Mouse (Mus musculus) lung, adult 2 months (tissue): ENCODE results near the gene Sez6. TPM values are rescaled to one million over a fixed set of nuclear protein-coding genes. Genes with fewer than 3 reads are reported as not detected.

Experiments used
- DNase-seq: peaks from one replicate; pipeline ENCODE4 v3.0.0; 2022
- H3K4me1 ChIP-seq: fragments of 200-500 bp; 2 replicates; pipeline ENCODE4 v1.6.1; 2011; ENCODE audit warnings: low read length; ENCODE audit not compliant: control insufficient read depth, insufficient read depth
- H3K4me3 ChIP-seq: fragments of 200-500 bp; replicated peaks from 2 replicates; pipeline ENCODE3; 2011; ENCODE audit warnings: low read depth, mild to moderate bottlenecking, control low read depth, low read length; ENCODE audit errors: extremely low read depth
- CTCF ChIP-seq: fragments of 200-500 bp; IDR thresholded peaks from 2 replicates; pipeline ENCODE4 v1.5.1; 2011; ENCODE audit warnings: mild to moderate bottlenecking, low read length, control low read depth; ENCODE audit not compliant: insufficient read depth
- POLR2A ChIP-seq: fragments of 200-500 bp; IDR thresholded peaks from 2 replicates; pipeline ENCODE4 v1.6.1; 2011; ENCODE audit warnings: low read depth, mild to moderate bottlenecking, control low read depth, low read length, borderline replicate concordance; ENCODE audit errors: extremely low read depth
- WGBS: fragments of 180-500 bp; shearing (Covaris S2); methylation state at CpG from one replicate; pipeline ENCODE4 v1.1.7; 2018; 5-methylcytosine and 5-hydroxymethylcytosine counted together
- polyA plus RNA-seq: library from polyadenylated mRNA; depleted of rRNA; stranded (reverse); fragments of >200 nt; gene quantifications from 2 replicates; pipeline ENCODE4 v1.2.3, GENCODE M21; 2012

Sez6 gene
- polyA plus RNA-seq, 1 experiment, result 0.19 TPM

DNA sequence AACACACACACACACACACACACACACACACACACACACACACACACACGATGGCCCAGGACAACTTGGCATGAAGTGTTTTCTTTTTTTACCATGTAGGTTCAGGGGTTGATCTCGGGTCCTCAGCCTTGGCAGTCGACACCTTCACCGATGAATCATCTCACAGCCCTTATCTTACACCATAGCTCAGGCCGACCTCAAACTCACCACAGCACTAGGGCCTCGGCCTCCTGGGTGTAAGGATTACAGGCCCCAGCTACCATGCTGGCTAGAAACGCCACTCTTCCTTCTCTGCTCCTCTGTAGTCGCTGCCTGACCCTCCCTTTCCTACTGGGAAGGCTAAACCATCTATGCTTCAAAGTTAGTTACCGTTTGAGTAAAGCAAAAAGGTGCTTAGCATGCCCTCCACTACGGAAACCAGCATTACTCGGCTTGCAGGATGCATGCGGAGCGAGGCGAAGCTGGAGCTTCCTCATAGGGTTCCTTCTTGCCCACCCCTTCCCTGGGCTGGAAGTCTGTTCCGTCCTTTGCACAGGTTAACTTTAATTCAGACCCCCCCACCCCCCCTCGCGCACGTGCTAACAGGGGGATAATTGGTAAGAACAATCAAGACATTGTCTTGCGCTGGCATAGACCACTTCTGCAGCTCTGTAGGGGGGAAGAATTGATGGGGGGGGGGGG, 34.0 kb downstream of the Sez6 start:
- TF ChIP-seq POLR2A, result no peak
- no peak for TF ChIP-seq CTCF
- WGBS, result 34% methylated on average over 19 of the region's 19 CpGs
- Histone ChIP-seq H3K4me3 (no peak overlapping the region), H3K4me1 (no peaks in the 10 kb centered on the region)
- no peak for DNase-seq

- no peak for TF ChIP-seq CTCF
- TF ChIP-seq POLR2A, result no peak
- H3K4me3 ChIP-seq, result no peak overlapping the region
- WGBS, result 39% methylated on average over 17 of the region's 17 CpGs
- DNase-seq, result no peak
- H3K4me1 ChIP-seq, result no peaks in the 10 kb centered on the region
These were observed 34.8 kb downstream of the Sez6 start for GRCm38 (mm10) chr11:77965101-77966036.

GRCm38 (mm10) chr11:77966037-77966391, 35.4 kb downstream of the Sez6 start:
- Histone ChIP-seq H3K4me3 (no peak overlapping the region), H3K4me1 (no peaks in the 10 kb centered on the region)
- WGBS, result 54% methylated on average over 5 of the region's 5 CpGs
- DNase-seq, result no peak
- no peak for TF ChIP-seq POLR2A
- no peak for TF ChIP-seq CTCF

DNA sequence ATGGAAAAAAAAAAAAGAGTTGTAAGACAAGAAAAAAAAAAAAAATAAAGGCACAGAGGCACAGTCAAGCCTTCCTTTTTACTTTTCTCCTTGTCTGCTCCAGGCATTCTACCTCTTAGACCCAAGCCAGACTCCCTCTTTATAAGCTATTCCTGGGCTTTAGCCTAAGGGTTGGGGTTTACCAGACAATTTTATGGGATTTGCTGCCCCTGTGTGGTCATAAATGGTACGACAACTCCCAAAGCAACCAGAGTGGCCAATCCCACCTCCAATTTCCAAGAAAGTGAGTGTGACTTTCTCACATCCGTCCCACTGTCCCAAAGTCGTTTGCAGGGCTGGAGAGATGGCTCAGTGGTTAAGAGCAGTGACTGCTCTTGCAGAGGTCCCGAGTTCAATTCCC, 36.5 kb downstream of the Sez6 start:
- Histone ChIP-seq H3K4me3 (no peak overlapping the region), H3K4me1 (no peaks in the 10 kb centered on the region)
- peak; percentile 27; the same call in 1 of the 2 replicates for TF ChIP-seq CTCF
- TF ChIP-seq POLR2A, result no peak
- peak; percentile 69 for DNase-seq
- WGBS, result 1% methylated on average over 4 of the region's 4 CpGs

GRCm38 (mm10) chr11:77968786-77969185, 38.2 kb downstream of the Sez6 start:
- no peak overlapping the region for H3K4me3 ChIP-seq
- 49% methylated on average over 4 of the region's 4 CpGs for WGBS
- TF ChIP-seq POLR2A, result no peak
- TF ChIP-seq CTCF, result no peak
- H3K4me1 ChIP-seq, result no peaks in the 10 kb centered on the region
- DNase-seq, result no peak

GRCm38 (mm10) chr11:77970718-77971117, 40.1 kb downstream of the Sez6 start:
- 81% methylated on average over 6 of the region's 6 CpGs for WGBS
- no peak for DNase-seq
- Histone ChIP-seq H3K4me3 (no peak overlapping the region), H3K4me1 (no peaks in the 10 kb centered on the region)
- TF ChIP-seq CTCF (no peak), POLR2A (no peak)

DNA sequence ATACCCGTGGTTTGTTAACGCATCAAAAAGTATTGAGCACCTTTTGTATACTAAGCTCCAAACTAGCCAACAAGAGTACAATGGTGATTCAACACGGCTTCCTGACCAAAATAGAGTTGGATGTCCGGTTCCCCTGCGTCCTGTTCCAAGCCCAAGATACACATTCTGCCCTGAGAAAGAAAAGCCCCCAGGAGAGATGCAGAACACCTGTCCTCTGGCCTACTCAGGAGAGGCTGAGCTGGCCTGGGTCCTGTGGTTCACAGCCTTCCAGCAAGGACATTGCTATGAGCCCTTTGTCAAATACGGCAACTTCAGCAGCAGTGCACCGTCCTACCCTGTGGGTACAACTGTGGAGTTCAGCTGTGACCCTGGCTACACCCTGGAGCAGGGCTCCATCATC, 42.9 kb downstream of the Sez6 start:
- no peak for DNase-seq
- no peak overlapping the region for H3K4me3 ChIP-seq
- WGBS, result 69% methylated on average over 7 of the region's 7 CpGs
- no peak for TF ChIP-seq CTCF
- TF ChIP-seq POLR2A, result no peak
- no peaks in the 10 kb centered on the region for H3K4me1 ChIP-seq

DNA sequence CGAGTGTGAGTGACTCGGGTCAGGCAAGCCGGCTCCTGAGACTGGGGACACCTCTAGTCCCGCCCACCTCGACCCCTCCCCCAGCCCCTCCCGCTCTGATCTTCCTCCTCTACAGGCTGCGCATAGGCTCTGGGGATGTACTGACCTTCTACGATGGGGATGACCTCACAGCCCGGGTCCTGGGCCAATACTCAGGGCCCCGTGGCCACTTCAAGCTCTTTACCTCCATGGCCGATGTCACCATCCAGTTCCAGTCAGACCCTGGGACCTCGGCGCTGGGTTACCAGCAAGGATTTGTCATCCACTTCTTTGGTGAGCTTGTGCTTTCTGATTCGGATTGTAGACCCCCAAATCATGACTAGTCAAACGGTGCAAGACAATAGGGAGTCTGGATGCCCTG, 43.7 kb downstream of the Sez6 start:
- DNase-seq, result no peak
- Histone ChIP-seq H3K4me1 (no peaks in the 10 kb centered on the region), H3K4me3 (no peak overlapping the region)
- no peak for TF ChIP-seq CTCF
- TF ChIP-seq POLR2A, result no peak
- 35% methylated on average over 15 of the region's 15 CpGs for WGBS

DNA sequence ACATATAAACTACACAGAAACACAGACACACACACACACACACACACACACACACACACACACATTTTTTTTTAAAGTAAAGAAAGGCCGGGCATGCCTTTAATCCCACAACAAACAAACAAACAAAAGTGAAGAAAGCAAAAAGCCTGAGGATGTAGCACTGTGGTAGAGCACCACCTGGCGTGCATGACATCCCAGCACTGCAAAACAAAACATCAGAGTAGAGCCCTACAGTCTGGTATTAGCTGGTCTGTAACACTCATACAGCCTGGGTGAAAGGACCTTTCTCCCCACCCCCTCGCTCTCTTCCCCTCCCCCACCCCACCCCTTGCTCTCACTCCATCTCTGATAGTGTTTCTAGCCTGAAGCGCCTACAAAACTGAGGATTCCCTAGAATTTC, 45.3 kb downstream of the Sez6 start:
- no peak for DNase-seq
- TF ChIP-seq CTCF, result no peak
- no peak for TF ChIP-seq POLR2A
- no peaks in the 10 kb centered on the region for H3K4me1 ChIP-seq
- no peak overlapping the region for H3K4me3 ChIP-seq
- 33% methylated on average over 4 of the region's 4 CpGs for whole genome bisulfite sequencing

GRCm38 (mm10) chr11:77978161-77978560, 47.6 kb downstream of the Sez6 start:
- DNase-seq, result no peak
- Histone ChIP-seq H3K4me1 (peaks cover 3% of the 10 kb centered on the region; the same call in 1 of the 2 replicates), H3K4me3 (no peak overlapping the region)
- TF ChIP-seq POLR2A (no peak), CTCF (no peak)
- WGBS, result 76% methylated on average over 6 of the region's 6 CpGs
